Mouse (Mus musculus) E14TG2a.4 (cell line): Measurements from ENCODE around the gene Osbpl9.

Experiments
- CTCF ChIP-seq: conservative IDR thresholded peaks from 2 replicates; pipeline ENCODE4 v1.5.1; 2014; ENCODE audit warnings: low read length
- NANOG ChIP-seq: IDR thresholded peaks from 2 replicates; pipeline ENCODE4 v1.6.1; 2014; ENCODE audit warnings: borderline replicate concordance, low read length, mixed read lengths
- POU5F1 ChIP-seq: IDR thresholded peaks from 2 replicates; pipeline ENCODE4 v1.6.1; 2014; ENCODE audit warnings: low read length, borderline replicate concordance

DNA sequence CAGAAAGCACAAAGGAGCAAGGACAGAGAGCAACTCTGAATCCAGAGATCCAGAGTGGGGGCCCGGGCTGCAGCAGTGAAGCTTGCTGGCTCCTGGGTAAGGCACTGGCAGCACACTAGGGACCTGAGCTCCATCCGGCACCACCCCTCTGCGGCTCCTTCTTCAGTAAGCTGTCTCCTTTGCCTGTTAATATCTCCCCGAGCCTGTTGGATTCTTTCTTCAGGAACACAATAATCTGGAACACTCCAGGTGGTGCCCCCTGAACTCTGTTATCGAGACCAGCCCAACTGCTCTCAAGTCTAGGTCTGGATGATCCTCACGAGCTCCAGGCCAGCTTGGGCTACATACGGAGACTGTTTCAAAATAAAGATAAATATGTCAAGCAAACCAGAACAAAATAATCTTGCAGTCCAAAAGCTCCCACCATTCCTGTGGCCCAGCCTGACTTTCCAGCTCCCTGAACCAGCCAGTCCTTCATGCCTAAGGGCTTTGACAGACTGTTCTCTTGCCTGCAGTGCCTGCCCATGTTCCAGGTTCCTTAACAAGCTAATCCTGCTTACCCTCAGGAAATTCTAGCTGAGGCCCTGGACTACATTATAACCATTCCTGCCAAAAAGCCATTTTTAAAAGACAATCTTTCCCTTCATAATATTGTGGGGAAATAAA, 28.2 kb downstream of the Osbpl9 start:
- TF ChIP-seq CTCF (no peak), NANOG (no peak), POU5F1 (no peak)
